Mouse (Mus musculus): ENCODE data around the gene Gm37240. TPM values are rescaled to one million over a fixed set of nuclear protein-coding genes. Genes with fewer than 3 reads are reported as not detected.

Gm37240 gene
- total and polyA plus RNA-seq, 2 experiments from 2014 or later, result 0.43 to 1.9 TPM

- no peak for ATAC-seq (ENCODE audit: low FRiP score)
- WGBS, result 95% methylated on average over 5 of the region's 5 CpGs
Measured at GRCm38 (mm10) chr3:85442781-85443180, 444.5 kb downstream of the Gm37240 start.

GRCm38 (mm10) chr3:85442261-85442660 lies 445.1 kb downstream of the Gm37240 start:
- no peak overlapping the region for H3K27ac ChIP-seq (ENCODE audit: low read depth, low read length)
- no peak overlapping the region for H3K9ac ChIP-seq (replicated peaks; ENCODE audit: low read length, poor library complexity, severe bottlenecking)
- no peak for ATAC-seq (ENCODE audit: low FRiP score)
- no peak for TF ChIP-seq CTCF (IDR thresholded peaks at IDR 0.05)
- H3K4me1 ChIP-seq (ENCODE audit: insufficient read depth, low read length), result no peaks in the 10 kb centered on the region
- no peaks in the 10 kb centered on the region for H3K9me3 ChIP-seq (ENCODE audit: low read length)
- no peak for DNase-seq (ENCODE audit: low spot score)
- H3K4me3 ChIP-seq (ENCODE audit: low read depth, low read length), result no peak overlapping the region
- H3K36me3 ChIP-seq (ENCODE audit: insufficient read depth, low read length), result no peaks in the 10 kb centered on the region
- no peaks in the 10 kb centered on the region for H3K27me3 ChIP-seq (ENCODE audit: insufficient read depth, low read length)
- no peak overlapping the region for H3K4me2 ChIP-seq (ENCODE audit: low read depth, low read length, poor library complexity, severe bottlenecking)
- 85% methylated on average over 8 of the region's 8 CpGs for WGBS

More at GRCm38 (mm10) chr3:85442781-85443180, 444.5 kb downstream of the Gm37240 start:
- no peak for TF ChIP-seq CTCF (IDR thresholded peaks at IDR 0.05)
- no peak overlapping the region for H3K4me2 ChIP-seq (ENCODE audit: low read depth, low read length, poor library complexity, severe bottlenecking)
- no peak overlapping the region for H3K9ac ChIP-seq (replicated peaks; ENCODE audit: low read length, poor library complexity, severe bottlenecking)
- no peaks in the 10 kb centered on the region for H3K36me3 ChIP-seq (ENCODE audit: insufficient read depth, low read length)
- H3K4me1 ChIP-seq (ENCODE audit: insufficient read depth, low read length), result no peaks in the 10 kb centered on the region
- H3K4me3 ChIP-seq (ENCODE audit: low read depth, low read length), result no peak overlapping the region
- no peak for DNase-seq (ENCODE audit: low spot score)
- H3K27ac ChIP-seq (ENCODE audit: low read depth, low read length), result no peak overlapping the region
- no peaks in the 10 kb centered on the region for H3K27me3 ChIP-seq (ENCODE audit: insufficient read depth, low read length)
- H3K9me3 ChIP-seq (ENCODE audit: low read length), result no peaks in the 10 kb centered on the region

- TF ChIP-seq CTCF (IDR thresholded peaks at IDR 0.05), result no peak
- WGBS, result 57% methylated on average over 4 of the region's 4 CpGs
- no peak overlapping the region for H3K9ac ChIP-seq (replicated peaks; ENCODE audit: low read length, poor library complexity, severe bottlenecking)
- H3K4me1 ChIP-seq (ENCODE audit: insufficient read depth, low read length), result no peaks in the 10 kb centered on the region
- no peaks in the 10 kb centered on the region for H3K36me3 ChIP-seq (ENCODE audit: insufficient read depth, low read length)
- H3K9me3 ChIP-seq (ENCODE audit: low read length), result no peaks in the 10 kb centered on the region
- DNase-seq (ENCODE audit: low spot score) (no peak), ATAC-seq (ENCODE audit: low FRiP score) (no peak)
- H3K27me3 ChIP-seq (ENCODE audit: insufficient read depth, low read length), result no peaks in the 10 kb centered on the region
- H3K27ac ChIP-seq (ENCODE audit: low read depth, low read length), result no peak overlapping the region
- H3K4me2 ChIP-seq (ENCODE audit: low read depth, low read length, poor library complexity, severe bottlenecking), result no peak overlapping the region
- no peak overlapping the region for H3K4me3 ChIP-seq (ENCODE audit: low read depth, low read length)
Measured at GRCm38 (mm10) chr3:85435406-85435805, 451.9 kb downstream of the Gm37240 start.

GRCm38 (mm10) chr3:85431208-85431607 lies 456.1 kb downstream of the Gm37240 start:
- ATAC-seq (ENCODE audit: low FRiP score), result no peak
- WGBS, result 96% methylated on average over 4 of the region's 4 CpGs
- H3K4me1 ChIP-seq (ENCODE audit: insufficient read depth, low read length), result no peaks in the 10 kb centered on the region
- H3K9ac ChIP-seq (replicated peaks; ENCODE audit: low read length, poor library complexity, severe bottlenecking), result no peak overlapping the region
- DNase-seq (ENCODE audit: low spot score), result no peak
- no peak for TF ChIP-seq CTCF (IDR thresholded peaks at IDR 0.05)
- H3K36me3 ChIP-seq (ENCODE audit: insufficient read depth, low read length), result no peaks in the 10 kb centered on the region
- no peak overlapping the region for H3K4me2 ChIP-seq (ENCODE audit: low read depth, low read length, poor library complexity, severe bottlenecking)
- no peaks in the 10 kb centered on the region for H3K27me3 ChIP-seq (ENCODE audit: insufficient read depth, low read length)
- no peak overlapping the region for H3K27ac ChIP-seq (ENCODE audit: low read depth, low read length)
- no peaks in the 10 kb centered on the region for H3K9me3 ChIP-seq (ENCODE audit: low read length)
- no peak overlapping the region for H3K4me3 ChIP-seq (ENCODE audit: low read depth, low read length)

GRCm38 (mm10) chr3:85423376-85423997 lies 463.8 kb downstream of the Gm37240 start:
- DNase-seq (ENCODE audit: low spot score), result no peak
- no peak overlapping the region for H3K27ac ChIP-seq (ENCODE audit: low read depth, low read length)
- no peaks in the 10 kb centered on the region for H3K27me3 ChIP-seq (ENCODE audit: insufficient read depth, low read length)
- H3K9me3 ChIP-seq (ENCODE audit: low read length), result no peaks in the 10 kb centered on the region
- no peak for ATAC-seq (ENCODE audit: low FRiP score)
- H3K4me2 ChIP-seq (ENCODE audit: low read depth, low read length, poor library complexity, severe bottlenecking), result no peak overlapping the region
- H3K4me3 ChIP-seq (ENCODE audit: low read depth, low read length), result no peak overlapping the region
- H3K4me1 ChIP-seq (ENCODE audit: insufficient read depth, low read length), result no peaks in the 10 kb centered on the region
- no peak for TF ChIP-seq CTCF (IDR thresholded peaks at IDR 0.05)
- no peaks in the 10 kb centered on the region for H3K36me3 ChIP-seq (ENCODE audit: insufficient read depth, low read length)
- no peak overlapping the region for H3K9ac ChIP-seq (replicated peaks; ENCODE audit: low read length, poor library complexity, severe bottlenecking)
- WGBS, result 40% methylated on average over 5 of the region's 5 CpGs

GRCm38 (mm10) chr3:85421403-85421802 lies 465.9 kb downstream of the Gm37240 start:
- 68% methylated on average over 9 of the region's 9 CpGs for WGBS
- Histone ChIP-seq H3K9me3 (ENCODE audit: low read length) (no peaks in the 10 kb centered on the region), H3K36me3 (ENCODE audit: insufficient read depth, low read length) (no peaks in the 10 kb centered on the region), H3K4me1 (ENCODE audit: insufficient read depth, low read length) (no peaks in the 10 kb centered on the region), H3K27me3 (ENCODE audit: insufficient read depth, low read length) (no peaks in the 10 kb centered on the region), H3K27ac (ENCODE audit: low read depth, low read length) (no peak overlapping the region), H3K9ac (replicated peaks; ENCODE audit: low read length, poor library complexity, severe bottlenecking) (no peak overlapping the region), H3K4me3 (ENCODE audit: low read depth, low read length) (no peak overlapping the region), H3K4me2 (ENCODE audit: low read depth, low read length, poor library complexity, severe bottlenecking) (no peak overlapping the region)
- no peak for ATAC-seq (ENCODE audit: low FRiP score)
- peak; percentile 38 for DNase-seq (ENCODE audit: low spot score)
- no peak for TF ChIP-seq CTCF (IDR thresholded peaks at IDR 0.05)

Measured in midbrain, postnatal 0 days (tissue).